Mouse (Mus musculus) megakaryocyte, embryonic 14.5 days (primary cell): Measurements from ENCODE around the gene Cwc22.

Source experiments
- FLI1 ChIP-seq: IDR thresholded peaks from 2 replicates; pipeline ENCODE4 v1.6.1; 2012; ENCODE audit warnings: low read length, inconsistent platforms, mixed read lengths
- GATA1 ChIP-seq: IDR thresholded peaks from 3 replicates; pipeline ENCODE4 v1.6.1; 2012; ENCODE audit warnings: mixed read lengths, low read length, inconsistent platforms, borderline replicate concordance

DNA sequence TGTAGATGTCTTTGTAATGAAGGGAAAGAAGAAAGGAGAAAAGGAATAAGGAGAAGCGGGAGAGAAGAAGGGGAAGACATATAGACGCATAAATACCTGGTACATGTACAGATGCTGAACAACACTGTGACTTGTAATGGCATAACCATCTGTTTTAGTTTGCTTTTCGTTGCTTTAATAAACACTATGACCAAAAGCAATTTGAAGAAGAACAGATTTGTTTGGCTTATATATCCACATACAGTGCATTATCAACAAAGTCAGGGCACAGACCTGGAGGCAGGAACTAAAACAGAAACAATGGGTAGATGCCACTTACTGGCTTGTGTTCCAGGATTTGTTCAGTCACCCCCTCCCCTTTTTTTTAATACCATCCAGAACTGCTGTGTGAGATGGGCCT, 24.4 kb upstream of the Cwc22 start:
- TF ChIP-seq GATA1 (no peak), FLI1 (no peak)
